Mouse (Mus musculus): Measurements from ENCODE around the gene Nrp2. TPM values are rescaled to one million over a fixed set of nuclear protein-coding genes. Genes with fewer than 3 reads are reported as not detected.
A peak's percentile ranks its signal among the peaks of the same experiment; 100 is the strongest.

Gene Nrp2
- total RNA-seq, 2 experiments from 2014 or later: 93.9 to 103 TPM

DNA sequence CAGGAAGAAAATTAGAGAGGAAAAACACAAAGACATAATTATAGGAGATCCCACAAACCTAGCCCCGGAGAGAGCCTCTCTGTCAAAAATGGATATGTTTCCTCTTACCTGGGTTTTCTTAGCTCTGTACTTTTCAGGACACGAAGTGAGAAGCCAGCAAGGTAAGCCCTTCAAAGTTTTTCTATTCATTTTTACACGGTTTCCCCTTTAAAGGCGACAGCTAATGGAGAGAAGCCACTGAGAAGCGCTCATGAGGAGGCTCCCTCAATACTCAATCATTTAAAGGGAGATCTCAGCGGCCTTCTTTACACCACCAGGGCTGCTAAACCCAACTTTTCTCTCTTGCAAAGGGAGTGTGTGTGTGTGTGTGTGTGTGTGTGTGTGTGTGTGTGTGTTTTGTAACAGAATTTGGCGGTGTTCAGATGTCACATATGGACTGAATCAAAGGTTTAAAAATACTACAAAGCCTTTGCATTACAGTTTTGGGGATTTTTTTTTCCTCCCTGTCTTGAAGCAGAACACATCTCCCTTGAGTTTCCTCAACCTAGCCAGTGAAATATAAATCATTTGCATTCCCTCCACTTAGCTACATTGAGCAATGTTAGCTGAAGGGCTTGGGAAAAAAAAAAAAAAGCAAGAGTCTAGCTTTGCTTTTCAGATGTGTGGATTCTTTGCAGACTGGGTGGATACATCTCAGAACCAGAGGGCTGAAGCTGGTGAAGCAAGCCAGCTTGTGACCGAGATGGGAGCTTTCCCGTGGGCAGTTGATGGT, 1.2 kb downstream of the Nrp2 start:
- peak in 1 of 2 experiments; percentile 8 for DNase-seq (ENCODE audit: low spot score in 2 of 2)

DNA sequence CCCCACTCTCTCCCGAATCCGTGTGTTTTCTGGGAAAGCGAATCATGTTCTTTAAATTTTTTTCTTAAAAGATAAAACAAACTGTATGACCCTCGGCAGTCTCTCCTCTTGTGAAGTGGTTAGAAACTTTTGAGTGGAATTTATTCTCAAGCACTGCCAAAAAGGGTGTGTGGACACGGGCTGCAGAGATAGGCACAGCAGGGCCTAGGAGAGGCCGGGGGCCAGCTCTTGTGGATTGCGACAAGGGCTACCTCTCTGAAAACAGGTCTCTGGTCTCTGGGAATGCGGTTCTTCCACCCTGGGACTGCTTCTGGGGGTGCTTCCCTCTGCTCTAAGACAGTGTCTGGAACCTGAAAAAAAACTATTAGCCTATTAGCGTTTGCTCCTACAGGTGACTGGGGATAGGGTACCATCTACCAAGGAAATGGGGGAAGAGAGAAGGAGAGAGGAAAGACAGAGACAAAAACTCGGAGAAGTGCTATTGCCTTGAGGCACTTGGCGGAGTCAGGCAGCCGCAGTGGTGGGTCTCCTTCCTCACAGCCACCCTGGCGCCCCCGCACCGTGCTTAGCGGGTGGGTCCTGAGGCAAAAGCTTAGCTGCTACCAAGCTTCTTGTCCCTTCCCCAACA, 1.9 kb downstream of the Nrp2 start:
- DNase-seq (ENCODE audit: low spot score in 2 of 2): peak in 1 of 2 experiments; percentile 30

DNA sequence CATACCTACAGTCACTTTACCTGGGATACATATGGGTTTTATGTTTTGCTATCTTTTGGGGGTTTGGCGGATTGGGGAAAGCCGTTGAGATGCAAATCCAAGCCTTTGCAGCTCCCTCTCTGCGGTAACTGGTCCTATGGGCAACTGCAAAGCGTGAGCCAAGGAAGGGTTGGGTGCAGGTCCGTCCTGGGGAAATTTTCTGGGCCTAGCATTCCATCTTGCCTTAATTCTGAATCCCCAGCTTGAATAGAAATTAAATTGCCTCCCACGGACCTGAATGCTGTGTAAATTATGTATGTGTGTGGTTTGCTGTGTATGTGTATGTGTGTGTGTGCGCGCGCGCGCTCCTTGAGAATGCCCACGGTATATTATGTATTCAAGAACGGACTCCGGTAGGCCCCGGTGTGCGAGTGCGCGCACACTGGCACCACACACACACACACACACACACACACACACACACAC, 2.5 kb downstream of the Nrp2 start:
- DNase-seq (ENCODE audit: low spot score in 2 of 2): peak in 1 of 2 experiments; percentile 34

DNA sequence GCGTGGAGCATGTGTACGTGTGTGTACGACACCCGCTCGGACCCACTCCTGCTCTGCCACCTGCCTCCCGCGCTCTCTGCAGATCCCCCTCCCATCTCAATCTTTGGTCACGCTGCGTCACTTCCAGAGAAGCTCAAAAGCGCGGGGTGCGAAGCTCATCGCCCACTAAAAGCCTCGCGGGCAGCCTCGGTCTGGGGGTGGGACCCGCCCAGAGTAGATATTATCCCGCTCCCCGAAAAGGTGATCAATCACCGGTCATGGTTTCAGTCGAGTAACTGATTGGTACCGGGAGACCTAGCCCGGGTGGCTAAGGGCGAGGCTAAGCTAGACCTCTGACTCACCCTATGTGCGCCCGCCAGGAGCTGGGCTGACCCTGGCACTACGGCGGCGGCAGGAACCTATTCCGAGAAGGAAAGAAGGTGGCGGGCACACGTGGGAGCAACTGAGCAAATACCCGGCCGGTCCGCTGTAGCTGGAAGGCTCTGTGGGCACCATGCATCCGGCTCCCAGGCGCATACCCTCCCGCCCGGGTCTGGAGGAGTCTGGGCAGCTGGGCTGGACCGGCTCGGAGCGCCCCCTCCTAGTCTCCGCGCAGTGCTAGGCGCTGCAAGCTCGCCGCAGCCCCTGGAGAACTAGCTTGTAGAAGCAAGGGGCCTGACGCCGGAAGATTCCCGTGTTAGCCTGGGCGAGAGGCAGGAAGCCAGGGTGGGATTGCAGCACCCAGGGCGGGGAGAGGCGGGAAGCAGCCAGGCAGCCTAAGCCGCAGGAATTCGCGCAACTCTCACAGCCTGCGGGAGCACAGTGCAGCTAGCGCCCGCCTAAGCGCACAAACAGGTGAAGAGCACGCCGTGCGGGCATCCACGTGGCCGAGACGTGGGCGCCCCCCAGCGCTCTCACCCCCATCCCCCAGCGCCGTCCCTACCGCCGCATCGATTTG, 3.3 kb downstream of the Nrp2 start:
- peak; percentile 65 to 72 for DNase-seq (ENCODE audit: low spot score in 2 of 2)

DNA sequence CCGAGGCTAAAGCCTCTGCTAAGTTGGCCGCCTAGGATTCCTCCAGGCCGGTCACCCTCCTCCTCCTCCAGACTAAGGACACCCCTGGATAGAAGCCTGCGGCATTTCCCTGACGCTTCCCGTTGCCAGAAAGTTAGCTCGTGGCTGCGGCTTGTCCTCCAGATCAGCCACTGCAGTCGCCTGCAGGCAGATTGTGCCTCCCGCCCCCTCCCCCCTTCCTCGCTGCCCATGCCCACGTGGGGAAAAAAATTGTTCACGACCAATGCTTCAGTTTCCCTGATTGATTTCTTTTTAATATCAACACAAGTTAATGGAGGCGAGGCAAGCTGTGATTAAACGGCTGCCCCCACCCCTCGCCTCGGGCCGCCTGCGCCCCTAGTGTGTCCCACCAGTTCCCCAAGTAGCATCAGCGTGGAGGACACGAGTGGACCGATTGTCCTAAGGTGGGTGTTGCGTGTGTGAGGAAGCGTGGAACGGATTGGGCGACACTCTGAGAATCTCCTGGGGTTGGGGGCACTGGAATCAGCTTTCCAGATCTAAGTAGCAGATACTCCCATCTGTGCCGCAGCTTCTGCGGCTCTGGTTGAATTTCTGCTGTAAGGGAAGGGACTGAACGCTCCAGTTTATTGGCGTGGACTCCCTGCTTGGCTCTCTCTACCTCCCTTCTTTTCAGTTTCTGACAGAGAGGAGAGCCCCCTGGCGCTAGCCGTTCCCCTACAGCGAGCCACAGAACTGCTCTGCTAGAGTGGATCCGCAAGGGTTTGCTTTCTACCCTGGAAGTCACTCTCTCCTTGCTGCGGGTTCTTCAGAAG, 4.2 kb downstream of the Nrp2 start:
- DNase-seq (ENCODE audit: low spot score in 2 of 2): peak; percentile 67 to 79

DNA sequence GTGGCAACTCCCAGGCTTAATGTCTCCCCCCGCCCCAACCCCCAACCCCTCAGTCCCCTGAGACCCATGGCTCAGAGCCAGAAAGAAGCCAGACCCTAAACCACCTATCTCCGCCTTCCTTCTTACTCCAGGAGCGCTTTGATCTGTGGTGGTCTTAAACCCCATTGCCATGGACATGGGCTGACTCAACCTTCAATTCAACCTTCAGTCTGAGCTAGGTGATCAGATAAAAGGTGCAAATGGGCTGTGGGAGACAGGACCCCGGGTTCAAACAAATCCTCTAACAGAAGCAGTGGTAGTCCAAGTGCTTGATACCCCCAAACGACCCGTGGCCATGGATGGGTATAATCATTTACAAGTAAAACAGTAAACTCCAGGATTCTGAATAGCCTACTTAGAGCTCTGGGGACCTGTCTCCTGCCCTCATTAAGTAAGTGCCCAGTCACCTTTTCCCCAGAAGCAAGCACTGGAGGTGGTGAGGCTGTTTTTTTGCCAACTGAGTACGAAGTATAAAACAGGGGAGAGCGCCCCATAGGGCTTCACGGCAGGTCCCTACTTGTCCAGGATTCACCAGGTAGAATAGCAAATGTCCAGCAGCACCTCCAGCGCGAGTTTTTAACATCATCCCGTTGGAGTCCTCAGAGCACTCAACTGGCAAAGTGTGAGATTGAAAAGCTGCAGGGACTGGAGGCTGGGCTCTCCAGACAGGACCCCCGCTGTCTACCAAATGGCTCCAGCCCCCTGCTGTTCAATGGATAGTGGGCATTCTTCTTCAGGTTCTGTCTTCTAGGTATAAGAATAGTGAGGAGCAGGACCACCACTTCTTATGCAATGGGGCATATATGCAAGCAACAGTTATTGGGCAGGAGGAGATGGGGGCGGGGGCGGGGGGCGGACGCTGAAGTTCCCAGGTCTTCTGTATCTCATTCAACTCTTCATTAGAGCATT, 5.1 kb downstream of the Nrp2 start:
- no peak for DNase-seq (ENCODE audit: low spot score in 2 of 2)

DNA sequence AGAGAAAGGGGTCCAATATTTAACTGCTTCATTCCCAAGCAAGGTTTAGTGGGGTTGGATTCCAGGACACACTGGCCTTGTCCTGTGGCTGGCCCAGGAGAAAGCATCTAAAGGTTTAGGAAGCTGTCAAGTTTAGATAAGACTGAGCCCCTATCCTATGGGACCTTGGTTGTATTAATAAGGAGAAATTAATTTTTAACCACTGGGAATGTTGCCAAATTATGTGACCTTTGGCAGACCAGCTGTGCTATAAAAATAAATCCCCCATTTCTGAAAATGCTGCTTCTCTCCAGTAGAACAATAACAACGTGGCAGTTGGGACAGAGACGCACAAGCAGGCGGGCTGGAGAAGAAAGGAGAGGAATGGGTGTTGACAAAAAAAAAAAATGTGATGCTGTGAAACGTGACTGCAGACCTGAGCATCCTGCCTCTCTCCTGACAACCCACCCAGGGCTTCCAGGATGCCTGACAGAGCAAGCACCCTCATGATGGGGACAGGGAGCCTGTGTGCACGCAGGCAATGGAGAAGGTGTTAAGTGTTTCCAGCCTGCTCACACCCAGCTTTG, 6.8 kb downstream of the Nrp2 start:
- no peak for DNase-seq (ENCODE audit: low spot score in 2 of 2)

DNA sequence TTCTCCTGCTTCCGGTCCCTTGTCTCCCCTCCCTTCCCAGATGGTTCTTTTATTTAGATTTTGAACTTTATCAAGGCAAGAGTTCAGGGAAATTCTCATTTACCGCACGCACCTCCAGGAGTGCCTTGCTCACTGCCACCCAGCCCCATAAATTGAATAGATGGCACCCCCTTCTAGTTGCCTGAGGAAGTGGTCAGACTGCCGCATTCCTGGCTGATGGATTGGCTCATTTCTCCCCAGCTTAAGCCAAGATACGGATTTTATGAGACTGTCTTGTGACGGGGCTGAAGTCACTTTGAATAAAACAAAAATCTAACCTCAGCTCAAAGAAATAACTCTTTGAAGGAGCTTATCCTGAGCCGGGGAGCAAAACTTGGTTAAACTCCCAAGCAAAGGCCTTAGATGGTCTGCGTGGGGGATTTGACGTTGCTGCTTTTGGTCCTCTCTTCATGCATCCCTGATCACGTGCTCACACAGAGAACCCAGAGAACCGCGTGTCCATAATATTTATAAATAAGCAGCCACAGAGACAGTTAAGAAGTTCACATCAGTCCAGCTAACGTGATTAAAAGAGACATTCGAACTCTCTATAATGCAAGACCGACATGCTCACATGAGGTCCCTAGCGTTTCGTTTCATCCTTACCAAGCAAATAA, 10.1 kb downstream of the Nrp2 start:
- no peak for DNase-seq (ENCODE audit: low spot score in 2 of 2)

DNA sequence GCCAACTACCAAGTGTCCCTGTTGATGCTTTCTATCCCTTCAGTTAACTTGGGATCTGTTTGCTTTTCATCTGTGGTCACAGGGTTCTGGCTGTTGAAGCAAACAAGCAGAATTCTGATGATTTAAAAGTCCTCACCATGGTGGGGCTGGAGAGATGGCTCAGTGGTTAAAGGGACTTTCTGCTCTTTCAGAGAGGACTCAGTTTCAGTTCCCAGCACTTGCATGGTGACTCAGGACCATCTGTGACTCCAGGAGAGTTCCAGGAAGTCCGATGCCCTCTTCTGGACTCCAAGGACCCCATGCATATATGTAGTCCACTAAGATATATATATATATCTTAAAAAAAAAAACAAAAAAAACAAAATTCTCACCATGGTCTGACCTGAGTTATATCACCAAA, 11.9 kb downstream of the Nrp2 start:
- DNase-seq (ENCODE audit: low spot score in 2 of 2): no peak

DNA sequence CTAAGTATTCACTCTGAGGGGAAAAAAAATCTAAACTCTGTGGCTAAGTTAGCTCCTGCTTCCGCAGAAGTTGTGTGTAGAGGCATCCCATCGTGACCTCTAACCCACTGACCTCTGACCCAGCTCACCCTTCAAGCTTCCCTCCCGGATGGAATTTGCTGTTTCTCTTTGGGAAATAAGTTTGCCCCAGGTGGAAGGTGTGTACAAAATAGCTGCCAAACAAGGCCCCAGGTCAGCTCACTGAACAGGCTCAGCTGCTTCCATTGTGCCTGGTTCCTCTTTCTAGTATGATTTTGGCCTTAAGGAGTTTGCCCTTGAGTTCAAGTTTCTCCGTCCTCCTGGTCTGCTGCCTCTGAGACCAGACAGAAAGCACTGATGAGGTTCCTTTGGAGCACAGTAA, 12.6 kb downstream of the Nrp2 start:
- no peak for DNase-seq (ENCODE audit: low spot score in 2 of 2)

DNA sequence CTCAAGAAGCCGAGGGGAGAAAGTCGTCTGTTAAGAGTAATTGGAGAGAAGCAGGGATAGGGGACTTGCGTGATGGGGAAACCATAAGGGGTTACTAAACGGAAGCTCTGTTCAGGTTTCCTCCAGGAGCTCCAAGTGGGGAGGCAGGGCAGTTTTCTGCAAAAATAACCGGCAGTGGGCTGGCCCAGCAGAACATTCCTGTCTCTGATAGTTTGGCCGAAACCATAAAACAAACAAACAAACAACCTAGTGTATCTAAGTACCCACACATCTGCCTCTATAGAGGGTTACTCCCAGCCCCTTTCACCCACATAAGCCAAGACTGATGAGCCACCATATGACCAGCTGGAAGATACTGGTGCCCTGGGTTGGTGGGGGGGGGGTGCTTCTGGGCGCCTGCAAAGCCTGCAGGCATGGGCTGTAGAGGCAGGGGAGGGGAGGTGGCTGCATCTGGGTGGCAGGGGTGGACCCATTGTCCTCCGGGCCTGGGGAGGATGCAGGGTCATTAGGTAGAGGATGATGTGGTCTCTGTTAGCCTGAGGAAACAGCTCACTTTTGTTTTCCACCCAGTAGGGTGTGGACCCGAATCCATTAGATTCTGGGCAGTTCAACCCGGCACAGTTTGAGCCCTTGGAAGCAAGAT, 13.9 kb downstream of the Nrp2 start:
- no peak for DNase-seq (ENCODE audit: low spot score in 2 of 2)

DNA sequence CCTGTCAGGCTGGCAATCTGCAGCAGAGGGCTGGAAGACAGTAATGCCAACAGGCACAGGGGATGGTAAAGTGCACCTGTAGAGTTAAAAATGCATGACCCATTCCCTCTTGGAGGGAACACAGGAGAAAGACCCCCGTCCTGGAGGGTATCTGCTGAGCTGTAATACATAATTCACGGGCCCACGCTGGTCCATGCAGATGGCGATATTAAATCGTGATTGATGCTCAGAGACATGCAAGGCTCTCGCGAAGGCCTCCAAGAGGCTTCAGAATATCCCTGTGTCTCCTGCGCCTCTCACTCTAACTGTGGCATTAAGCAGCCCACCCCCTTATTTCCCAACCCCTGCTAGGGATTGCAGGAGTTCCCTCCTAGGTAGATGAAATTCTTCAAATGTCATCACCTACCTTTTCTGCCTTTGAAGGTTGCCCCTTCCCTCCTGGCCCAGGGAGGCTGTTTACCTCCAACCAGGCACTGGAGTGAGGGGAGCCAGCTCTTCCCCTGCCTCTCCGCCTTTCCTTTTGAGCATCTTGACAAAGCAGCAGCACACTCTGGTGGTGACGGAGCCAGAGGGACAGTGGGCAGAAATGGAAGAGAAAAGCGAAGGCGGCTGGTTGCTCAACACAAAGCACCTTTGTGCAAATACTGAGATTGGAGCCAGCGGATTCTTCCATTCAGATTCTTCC, 14.6 kb downstream of the Nrp2 start:
- peak; percentile 62 to 73 for DNase-seq (ENCODE audit: low spot score in 2 of 2)

DNA sequence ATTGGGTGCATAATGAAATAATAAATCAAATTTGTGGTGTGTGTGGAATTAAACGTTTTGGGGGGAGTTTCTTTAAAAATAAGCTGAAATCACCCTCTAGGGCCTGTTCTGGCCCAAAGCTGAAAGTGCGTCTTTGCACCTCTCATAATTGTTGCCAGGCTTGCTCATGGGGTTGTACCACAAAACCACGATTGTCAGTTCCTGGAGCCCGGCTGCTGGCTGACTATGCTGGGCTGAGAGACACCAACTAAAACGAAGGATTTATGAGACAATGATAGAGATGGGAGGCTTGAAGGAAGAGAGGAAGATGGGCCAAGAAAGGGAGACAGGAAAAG, 15.1 kb downstream of the Nrp2 start:
- no peak for DNase-seq (ENCODE audit: low spot score in 2 of 2)

DNA sequence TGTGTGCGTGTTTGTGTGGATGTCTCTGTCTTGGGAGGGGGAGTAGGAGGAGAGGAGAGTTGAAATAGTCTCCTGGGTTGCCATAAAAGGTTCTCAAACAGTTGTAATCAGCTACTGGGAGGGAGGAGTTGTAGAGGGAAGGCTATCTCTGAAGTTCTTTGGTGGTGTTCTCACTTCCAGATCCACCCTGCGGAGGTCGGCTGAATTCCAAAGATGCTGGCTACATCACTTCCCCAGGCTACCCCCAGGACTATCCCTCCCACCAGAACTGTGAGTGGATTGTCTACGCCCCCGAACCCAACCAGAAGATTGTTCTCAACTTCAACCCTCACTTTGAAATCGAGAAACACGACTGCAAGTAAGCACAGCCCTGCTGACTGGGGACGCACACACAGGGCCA, 15.7 kb downstream of the Nrp2 start:
- DNase-seq (ENCODE audit: low spot score in 2 of 2): no peak

DNA sequence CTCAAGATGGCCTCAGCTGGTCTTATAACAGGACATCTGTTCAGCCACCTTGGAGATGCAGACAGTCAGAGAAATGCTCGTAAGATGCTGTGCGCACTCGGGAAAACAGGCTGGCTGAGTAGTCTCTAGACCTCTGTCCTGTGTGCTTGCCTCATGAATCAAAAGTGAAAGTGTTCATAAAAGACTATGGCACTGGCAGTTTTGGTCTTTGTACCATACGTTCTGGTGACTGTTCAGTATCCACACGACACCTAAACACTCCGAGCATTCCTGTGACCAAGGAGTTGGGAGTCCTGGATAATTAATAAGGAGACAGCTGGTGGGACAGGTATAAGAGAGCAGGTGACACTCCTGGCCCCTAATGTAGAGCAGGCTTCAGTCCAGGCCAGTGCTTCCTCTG, 16.7 kb downstream of the Nrp2 start:
- DNase-seq (ENCODE audit: low spot score in 2 of 2): no peak

DNA sequence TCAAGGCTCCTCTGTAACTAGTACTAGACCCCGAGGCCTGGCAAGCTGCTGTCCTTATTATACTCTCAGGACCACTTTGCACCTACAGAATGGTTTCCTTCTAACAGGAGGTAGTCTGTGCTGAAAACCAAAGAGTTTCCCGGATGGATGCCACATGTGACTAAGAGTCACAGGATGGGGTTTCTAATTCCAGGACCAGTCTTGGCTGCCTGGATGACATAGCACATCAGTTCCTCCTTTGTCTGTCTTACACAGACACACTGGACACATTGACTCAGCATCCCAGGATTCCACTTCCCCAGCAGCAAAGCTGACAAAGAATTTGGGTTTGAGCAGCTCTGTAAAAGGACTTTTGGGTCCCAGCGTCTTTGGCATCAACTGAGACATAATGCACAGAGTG, 17.1 kb downstream of the Nrp2 start:
- no peak for DNase-seq (ENCODE audit: low spot score in 2 of 2)

DNA sequence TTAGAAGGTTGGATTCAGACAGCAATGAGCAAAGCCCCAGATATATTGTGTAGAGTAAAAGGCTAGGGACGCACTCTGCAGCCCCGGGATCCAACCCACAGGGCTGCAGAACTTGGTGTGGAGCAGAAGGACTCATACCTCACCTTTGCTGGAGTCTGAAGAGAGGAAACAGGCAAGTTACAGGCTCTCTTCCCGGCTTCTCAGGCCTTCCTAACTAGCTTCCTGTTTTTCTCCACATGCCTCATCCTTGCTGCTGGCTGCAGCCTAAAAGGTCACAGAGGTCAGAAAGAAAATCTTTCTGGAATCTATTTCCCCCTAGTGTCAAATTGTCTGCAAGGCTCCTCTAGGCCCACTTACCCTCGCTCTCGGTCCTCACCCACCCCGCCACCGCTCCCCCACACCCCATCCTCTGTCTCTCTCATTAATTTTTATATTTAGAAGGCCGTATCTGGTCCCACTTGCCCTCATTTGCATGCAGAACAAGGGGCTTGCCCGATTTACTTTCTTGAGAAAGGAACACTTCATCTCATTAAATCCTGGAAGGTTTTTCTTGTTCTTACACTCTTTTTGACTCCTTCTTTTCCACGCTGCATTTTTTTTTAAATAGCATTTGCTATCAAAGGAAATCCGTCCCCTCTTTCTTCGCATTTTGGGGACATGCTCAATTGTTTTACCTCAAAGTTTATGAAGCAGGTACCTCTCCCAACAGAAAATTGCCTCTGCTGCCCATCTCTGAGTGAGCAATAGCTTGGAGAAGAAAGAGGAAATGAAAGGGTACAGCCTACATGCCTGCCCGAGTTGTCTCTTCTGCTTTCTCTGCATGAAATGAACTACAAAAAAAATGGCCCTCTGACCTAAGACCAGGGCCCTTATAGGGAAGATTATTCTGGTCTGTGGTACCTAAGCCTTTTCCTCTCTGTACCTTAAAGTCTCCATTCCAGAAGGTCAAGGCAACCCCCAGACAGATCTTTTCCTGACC, 17.9 kb downstream of the Nrp2 start:
- DNase-seq (ENCODE audit: low spot score in 2 of 2): no peak
